Mouse (Mus musculus): ENCODE results near the gene Rftn1.

DNA sequence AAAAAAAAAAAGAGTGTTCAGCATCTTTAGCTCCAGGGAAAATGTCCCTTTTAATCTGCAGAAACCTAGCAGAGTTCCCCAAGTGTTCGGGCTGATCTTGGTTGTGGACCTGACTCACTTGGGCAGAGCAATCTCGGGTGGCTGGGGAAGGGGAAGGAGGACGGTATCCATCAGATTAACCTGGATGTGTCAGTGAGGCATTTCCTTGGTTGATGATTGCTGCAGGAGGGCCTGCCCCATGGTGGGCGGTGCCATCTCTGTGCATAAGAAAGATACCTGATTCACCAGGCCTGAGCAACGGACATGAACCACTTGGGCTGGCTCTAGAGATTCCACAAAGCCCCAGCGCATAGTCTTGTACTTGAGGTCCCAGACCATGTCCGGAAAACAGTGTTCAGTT lies 36.9 kb upstream of the Rftn1 start:
- TF ChIP-seq CTCF (IDR thresholded peaks at IDR 0.05; ENCODE audit: control insufficient read depth, insufficient read depth, insufficient replicate concordance, low read depth, low read length) (no peak), POLR2A (IDR thresholded peaks at IDR 0.05; ENCODE audit: control insufficient read depth, low read depth, low read length) (no peak)
